Mouse (Mus musculus): ENCODE measurements around the gene Olfr288. TPM values are rescaled to one million over a fixed set of nuclear protein-coding genes. Genes with fewer than 3 reads are reported as not detected.

Gene Olfr288
- total RNA-seq, 2 experiments from 2014 or later: not detected

- H3K27ac ChIP-seq: peak overlapping the region; percentile 97
Observed at GRCm38 (mm10) chr15:98180567-98181131, 14.7 kb downstream of the Olfr288 start.

DNA sequence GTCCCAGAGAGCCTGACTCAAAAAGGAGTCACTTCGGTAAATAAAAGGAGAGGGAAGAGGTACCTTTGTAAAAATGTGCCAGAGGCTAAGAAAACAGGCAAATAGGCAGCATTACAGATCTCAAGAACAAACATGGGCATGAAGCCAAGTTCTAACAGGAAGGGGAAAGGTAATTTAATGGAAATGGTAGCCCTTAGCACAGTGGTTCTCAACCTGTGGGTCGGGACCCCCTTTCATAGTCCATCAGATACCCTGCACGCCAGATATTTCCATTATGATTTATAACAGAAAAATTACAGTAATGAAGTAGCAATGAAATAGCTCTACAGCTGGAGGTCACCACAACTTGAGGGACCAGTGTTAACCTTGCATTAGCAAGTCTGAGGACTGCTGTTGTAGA lies 18.0 kb downstream of the Olfr288 start:
- no peak overlapping the region for H3K4me3 ChIP-seq
- intact Hi-C loops (cut with DNase I): loop anchor here (5.0 kb wide), 1 partner anchor 215 kb away; the partner anchor contains the start of gene Tmem106c
- no peak for DNase-seq
- no peak for TF ChIP-seq CTCF (IDR thresholded peaks at IDR 0.05)
- H3K27ac ChIP-seq: no peak overlapping the region

More at GRCm38 (mm10) chr15:98180567-98181131, 14.7 kb downstream of the Olfr288 start:
- DNase-seq: no peak
- intact Hi-C loops (cut with DNase I): loop anchor here (1.0 to 10.0 kb wide), 2 partner anchors 116 to 294 kb away; partner anchors contain the start of gene Zfp641
- H3K4me3 ChIP-seq: peak overlapping the region; percentile 74
- TF ChIP-seq CTCF (IDR thresholded peaks at IDR 0.05): no peak

- no peak overlapping the region for H3K27ac ChIP-seq
- intact Hi-C loops (cut with DNase I): no loop called here
- DNase-seq: no peak
- TF ChIP-seq CTCF (IDR thresholded peaks at IDR 0.05): peak; percentile 76
- H3K4me3 ChIP-seq: no peak overlapping the region
Observed at GRCm38 (mm10) chr15:98173821-98174220, 21.5 kb downstream of the Olfr288 start.

GRCm38 (mm10) chr15:98172113-98172512 lies 23.2 kb downstream of the Olfr288 start:
- intact Hi-C loops (cut with DNase I): no loop called here
- no peak for TF ChIP-seq CTCF (IDR thresholded peaks at IDR 0.05)
- no peak for DNase-seq
- Histone ChIP-seq H3K4me3 (no peak overlapping the region), H3K27ac (no peak overlapping the region)

DNA sequence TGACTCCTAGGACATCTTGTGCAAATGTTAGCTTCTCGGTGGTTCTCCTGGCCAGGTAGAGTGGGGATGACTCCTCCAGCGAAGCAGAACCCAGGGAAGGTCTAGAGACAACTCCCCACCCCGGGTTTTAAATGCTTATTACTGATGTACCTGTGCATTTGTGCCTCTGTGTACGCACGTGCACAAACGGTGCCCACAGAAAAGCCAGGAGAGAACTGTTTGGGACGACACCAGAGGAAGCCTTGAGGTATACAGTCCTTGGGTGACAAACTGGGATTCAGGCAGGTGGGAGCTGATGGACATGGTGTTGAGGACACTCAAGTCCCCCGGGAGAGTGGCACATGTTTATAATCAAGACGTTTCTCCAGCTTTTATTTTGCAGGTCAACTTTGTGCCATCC lies 24.4 kb downstream of the Olfr288 start:
- H3K4me3 ChIP-seq: no peak overlapping the region
- intact Hi-C loops (cut with DNase I): no loop called here
- no peak for TF ChIP-seq CTCF (IDR thresholded peaks at IDR 0.05)
- DNase-seq: no peak
- no peak overlapping the region for H3K27ac ChIP-seq

GRCm38 (mm10) chr15:98170365-98170764 lies 25.0 kb downstream of the Olfr288 start:
- Histone ChIP-seq H3K4me3 (no peak overlapping the region), H3K27ac (no peak overlapping the region)
- no peak for DNase-seq
- intact Hi-C loops (cut with DNase I): no loop called here
- TF ChIP-seq CTCF (IDR thresholded peaks at IDR 0.05): no peak

GRCm38 (mm10) chr15:98168622-98169004 lies 26.7 kb downstream of the Olfr288 start:
- H3K27ac ChIP-seq: no peak overlapping the region
- TF ChIP-seq CTCF (IDR thresholded peaks at IDR 0.05): no peak
- DNase-seq: no peak
- intact Hi-C loops (cut with DNase I): no loop called here
- H3K4me3 ChIP-seq: peak overlapping the region; percentile 71

DNA sequence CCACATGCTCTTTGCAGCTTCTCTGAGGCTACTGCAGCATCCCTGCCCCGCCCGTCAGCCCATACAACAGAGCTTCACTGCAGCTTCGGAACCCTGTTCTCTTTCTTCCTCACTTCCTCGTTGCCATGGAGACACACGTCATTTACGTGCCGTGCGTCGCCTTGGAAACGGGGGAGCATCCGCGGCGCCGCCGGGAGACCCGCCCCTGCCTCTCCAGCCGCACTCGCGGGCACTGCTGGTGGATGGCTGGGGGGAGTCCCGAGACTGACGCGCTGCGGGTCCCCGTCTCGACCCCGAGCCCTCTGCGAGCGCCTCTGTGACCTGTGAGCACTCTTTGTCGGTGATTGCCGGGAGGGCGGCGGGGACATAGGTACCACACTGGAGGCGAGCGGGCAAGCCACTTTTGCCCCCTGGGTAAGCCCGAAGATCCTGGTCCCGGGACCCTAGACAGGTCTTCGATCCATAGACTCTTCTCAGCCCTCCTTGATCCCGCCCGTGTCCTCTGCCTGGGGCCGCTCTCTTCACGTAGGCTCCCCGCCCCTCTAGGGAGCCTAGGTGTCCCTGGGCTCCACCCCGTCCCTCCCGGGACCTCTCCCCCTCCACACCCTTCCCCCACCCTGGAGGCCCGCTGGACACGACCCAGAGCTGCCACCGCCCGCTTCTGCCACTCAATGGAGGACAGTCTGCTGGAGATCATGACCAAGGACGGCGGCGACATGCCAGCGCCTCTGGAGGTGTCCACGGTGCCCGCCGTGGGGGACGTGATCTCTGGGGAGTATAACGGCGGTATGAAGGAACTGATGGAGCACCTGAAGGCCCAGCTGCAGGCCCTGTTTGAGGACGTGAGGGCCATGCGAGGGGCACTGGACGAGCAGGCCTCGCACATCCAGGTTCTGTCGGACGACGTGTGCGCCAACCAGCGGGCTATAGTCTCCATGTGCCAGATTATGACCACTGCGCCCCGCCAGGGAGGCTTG lies 27.4 kb downstream of the Olfr288 start:
- intact Hi-C loops (cut with DNase I): no loop called here
- Histone ChIP-seq H3K4me3 (peak overlapping the region; percentile 71), H3K27ac (no peak overlapping the region)
- no peak for TF ChIP-seq CTCF (IDR thresholded peaks at IDR 0.05)
- peak; percentile 58 for DNase-seq

DNA sequence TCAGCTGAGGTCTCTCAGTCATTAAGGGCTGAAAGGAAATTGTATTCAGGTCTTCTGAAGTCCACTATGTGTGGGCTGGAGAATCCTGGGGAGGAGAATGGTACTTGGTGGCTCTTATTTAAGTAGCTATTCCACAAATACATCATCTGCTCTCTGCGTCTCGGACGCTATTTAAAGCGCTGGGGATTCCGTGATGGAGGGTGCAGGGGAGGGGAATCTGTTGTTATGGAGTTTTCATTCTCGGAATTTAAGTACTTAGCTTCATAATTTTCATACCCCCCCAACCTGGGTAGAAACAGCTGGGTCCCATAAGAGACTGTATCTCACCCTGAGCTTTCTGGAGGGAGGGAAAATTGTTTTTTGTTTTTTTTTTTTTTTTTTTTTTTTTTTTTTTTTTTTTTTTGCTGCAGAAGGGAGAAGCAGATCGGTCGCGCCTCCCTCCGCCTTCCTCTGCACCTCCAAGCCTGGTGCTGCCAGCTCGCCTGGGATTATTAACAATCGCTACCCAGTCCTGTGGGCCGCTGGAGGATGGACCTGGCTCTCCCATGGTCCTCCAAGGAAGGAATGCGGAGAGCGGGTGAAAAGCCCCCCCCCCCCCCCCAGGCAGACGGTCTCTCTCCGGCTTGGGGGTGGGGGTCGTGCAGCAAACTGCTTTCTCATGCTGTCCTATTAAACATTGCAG lies 28.2 kb downstream of the Olfr288 start, which contains the start of gene Ccdc184:
Ccdc184 (plus strand) TSS at position 196 of the 682 bp plus-strand sequence.
- TF ChIP-seq CTCF (IDR thresholded peaks at IDR 0.05): no peak

GRCm38 (mm10) chr15:98165525-98165924 lies 29.8 kb downstream of the Olfr288 start, which contains the start of gene Asb8:
TSS of gene Asb8 (minus strand) at chr15:98165625.
- intact Hi-C loops (cut with DNase I): no loop called here
- no peak within 1 kb of the TSS for H3K27ac ChIP-seq

More for the DNA sequence above, 28.2 kb downstream of the Olfr288 start, which contains the start of gene Ccdc184:
- Histone ChIP-seq H3K4me3 (peak within 1 kb of the TSS; percentile 71), H3K27ac (no peak within 1 kb of the TSS)
- intact Hi-C loops (cut with DNase I): no loop called here
- DNase-seq: no peak

GRCm38 (mm10) chr15:98162561-98162960 lies 32.8 kb downstream of the Olfr288 start:
- Histone ChIP-seq H3K27ac (no peak overlapping the region), H3K4me3 (no peak overlapping the region)
- intact Hi-C loops (cut with DNase I): no loop called here
- DNase-seq: no peak
- no peak for TF ChIP-seq CTCF (IDR thresholded peaks at IDR 0.05)

More at GRCm38 (mm10) chr15:98165525-98165924, 29.8 kb downstream of the Olfr288 start, which contains the start of gene Asb8:
- H3K4me3 ChIP-seq: no peak within 1 kb of the TSS
- DNase-seq: no peak
- TF ChIP-seq CTCF (IDR thresholded peaks at IDR 0.05): no peak

- no peak for TF ChIP-seq CTCF (IDR thresholded peaks at IDR 0.05)
- no peak for DNase-seq
- H3K27ac ChIP-seq: no peak overlapping the region
- intact Hi-C loops (cut with DNase I): no loop called here
- H3K4me3 ChIP-seq: no peak overlapping the region
Observed at GRCm38 (mm10) chr15:98161026-98161805, 34.1 kb downstream of the Olfr288 start.

All from gastrocnemius, adult 2 months (tissue).